Comparison of ENCODE assay signal across 8 mouse cellular contexts in genomic region chrX:169996926-169997325, GRCm38 (mm10). TPM values are rescaled to one million over a fixed set of nuclear protein-coding genes. Genes with fewer than 3 reads are reported as not detected.
A peak's percentile ranks its signal among the peaks of the same experiment; 100 is the strongest.
DNase-seq lines count a peak whose midpoint lies in the region; ATAC-seq and TF ChIP-seq lines count a peak whose summit lies in the region.
"Not testable (repeated sequence)": the region's sequence is repeated elsewhere in the genome, so short reads cannot be mapped to it uniquely, and the experiment has no call there.

No protein-coding gene starts in this region.

- not testable (repeated sequence) for TF ChIP-seq CTCF in brain, embryonic 14.5 days (IDR thresholded peaks at IDR 0.05; ENCODE audit: borderline replicate concordance, extremely low read depth, insufficient read depth, insufficient read length)

- DNase-seq in brain, embryonic 14.5 days (ENCODE audit: low read depth) = peak; percentile 97
- peak; percentile 99 for DNase-seq in fibroblast of lung, adult 2 months (ENCODE audit: low read depth)
- peak; percentile 87 to 90 for DNase-seq in heart, postnatal 10 days
- DNase-seq in layer of hippocampus, adult 8-10 months (ENCODE audit: low spot score in 2 of 2) = peak; percentile 90 to 91
- peak; percentile 93 for DNase-seq in lung, postnatal 10 days
- peak; percentile 93 for DNase-seq in retina, postnatal 1 day
- peak; percentile 85 to 100 for DNase-seq in thymus, adult 18-20 months

- not testable (repeated sequence) for TF ChIP-seq POLR2A in brain, embryonic 14.5 days (IDR thresholded peaks at IDR 0.05; ENCODE audit: borderline replicate concordance, extremely low read depth, insufficient read depth, insufficient read length, poor library complexity, severe bottlenecking)

- ATAC-seq in CD4-positive, CD25-positive, alpha-beta regulatory T cell, adult 4 months = peak; percentile 73

- intact Hi-C loops in heart, postnatal 10 days (cut with DNase I) = not testable (repeated sequence)

RNA-seq across cellular contexts. Expression of gene Gm21887, which starts 12.5 kb away (rescaled TPM):
- polyA plus RNA-seq in CD4-positive, CD25-positive, alpha-beta regulatory T cell, adult 4 months (2017; shearing (Covaris generic)) = 100 to 1,000 TPM in 1 of 2 experiments, 10 to 100 TPM in 1; 25.2 to 130 TPM
- polyA plus RNA-seq in brain, embryonic 14.5 days (2012; rRNA removed) = 476 and 1,536 TPM in 2 replicates
- total RNA-seq in heart, postnatal 10 days (2021) = 10 to 100 TPM; 58.4 to 63.1 TPM
- 100 to 1,000 TPM in 3 of 4 experiments, 10 to 100 TPM in 1; 76.9 to 182 (median 146) TPM for total RNA-seq in layer of hippocampus, adult 8-10 months (2022)

Comparison
In these comparisons a context has a peak if more than half of its experiments do, and no peak if none do; other contexts are left out.
1. Peak in every context shown above with its lines: DNase-seq and ATAC-seq.